Mouse (Mus musculus) small intestine, adult 2 months (tissue): ENCODE data around the gene Tpp2.

ENCODE experiments used
- CTCF ChIP-seq: fragments of 200-500 bp; IDR thresholded peaks from 2 replicates; pipeline ENCODE4 v1.5.1; 2012; ENCODE audit warnings: low read depth, mild to moderate bottlenecking, control low read depth, inconsistent platforms, low read length, moderate library complexity, mixed read lengths; ENCODE audit not compliant: insufficient replicate concordance, insufficient read length; ENCODE audit errors: extremely low read depth
- POLR2A ChIP-seq: fragments of 200-500 bp; IDR thresholded peaks from 2 replicates; pipeline ENCODE4 v1.6.1; 2012; ENCODE audit warnings: low read depth, mild to moderate bottlenecking, control low read depth, inconsistent platforms, low read length, moderate library complexity

- no peak for TF ChIP-seq CTCF
- no peak for TF ChIP-seq POLR2A
These were observed 94.2 kb downstream of the Tpp2 start for GRCm38 (mm10) chr1:44027651-44028050.
